Mouse (Mus musculus) heart, postnatal 10 days (tissue): ENCODE measurements around the gene Samd4. TPM values are rescaled to one million over a fixed set of nuclear protein-coding genes. Genes with fewer than 3 reads are reported as not detected.

Experiments
- DNase-seq, 2 experiments: peaks; one replicate each; pipeline ENCODE4 v3.0.0; 2021
- intact Hi-C: fragments of 180-260 bp; cut with DNase I; formaldehyde crosslinking; loops from one replicate; pipeline ENCODE4 v1.15.1; 2025
- total RNA-seq, 2 experiments: library from RNA; stranded (reverse); gene quantifications; 2 replicates each; pipeline ENCODE4 v1.2.3; 2021

Gene Samd4
- total RNA-seq, 2 experiments from 2014 or later, result 64.3 to 67.9 TPM

GRCm38 (mm10) chr14:46984542-46985125 lies 102.0 kb downstream of the Samd4 start:
- DNase-seq, result no peak
- intact Hi-C loops, result no loop called here

- no peak for DNase-seq
- intact Hi-C loops, result no loop called here
Observed at GRCm38 (mm10) chr14:46989694-46990093, 107.0 kb downstream of the Samd4 start.

- intact Hi-C loops, result no loop called here
- no peak for DNase-seq
Observed at GRCm38 (mm10) chr14:46990450-46990849, 107.8 kb downstream of the Samd4 start.

GRCm38 (mm10) chr14:46994704-46995103 lies 112.0 kb downstream of the Samd4 start:
- intact Hi-C loops, result no loop called here
- DNase-seq, result no peak

- DNase-seq, result peak; percentile 50 to 53
Observed at GRCm38 (mm10) chr14:46999321-47000025, 116.8 kb downstream of the Samd4 start.

GRCm38 (mm10) chr14:47000096-47000736 lies 117.6 kb downstream of the Samd4 start:
- intact Hi-C loops, result loop anchor here (10.0 kb wide), 1 partner anchor 255 kb away; no protein-coding TSS in a partner anchor
- peak in 1 of 2 experiments; percentile 46 for DNase-seq

More at GRCm38 (mm10) chr14:46999321-47000025, 116.8 kb downstream of the Samd4 start:
- intact Hi-C loops, result loop anchor here (2.0 to 10.0 kb wide), 2 partner anchors 115 to 255 kb away; no protein-coding TSS in a partner anchor

- intact Hi-C loops, result loop anchor here (10.0 kb wide), 1 partner anchor 254 kb away; no protein-coding TSS in a partner anchor
- no peak for DNase-seq
Observed at GRCm38 (mm10) chr14:47000786-47001761, 118.4 kb downstream of the Samd4 start.

GRCm38 (mm10) chr14:47004161-47004560 lies 121.5 kb downstream of the Samd4 start:
- DNase-seq, result peak in 1 of 2 experiments; percentile 49
- intact Hi-C loops, result loop anchor here (2.0 to 10.0 kb wide), 2 partner anchors 83 to 251 kb away; no protein-coding TSS in a partner anchor

- intact Hi-C loops, result no loop called here
- peak; percentile 49 to 65 for DNase-seq
Observed at GRCm38 (mm10) chr14:47011171-47012139, 128.8 kb downstream of the Samd4 start.

- intact Hi-C loops, result loop anchor here (5.0 kb wide), 1 partner anchor 37 kb away; no protein-coding TSS in a partner anchor
- DNase-seq, result no peak
Observed at GRCm38 (mm10) chr14:47015618-47016017, 133.0 kb downstream of the Samd4 start.

- intact Hi-C loops, result loop anchor here (5.0 kb wide), 1 partner anchor 35 kb away; no protein-coding TSS in a partner anchor
- no peak for DNase-seq
Observed at GRCm38 (mm10) chr14:47017658-47018057, 135.0 kb downstream of the Samd4 start.

- no peak for DNase-seq
- intact Hi-C loops, result no loop called here
Observed at GRCm38 (mm10) chr14:47020886-47021285, 138.2 kb downstream of the Samd4 start.

- DNase-seq, result no peak
- intact Hi-C loops, result no loop called here
Observed at GRCm38 (mm10) chr14:47023529-47023928, 140.9 kb downstream of the Samd4 start.

GRCm38 (mm10) chr14:47027431-47028118 lies 144.9 kb downstream of the Samd4 start:
- DNase-seq, result no peak
- intact Hi-C loops, result no loop called here

GRCm38 (mm10) chr14:47031542-47031941 lies 148.9 kb downstream of the Samd4 start:
- intact Hi-C loops, result no loop called here
- no peak for DNase-seq

GRCm38 (mm10) chr14:47032140-47032539 lies 149.5 kb downstream of the Samd4 start:
- intact Hi-C loops, result no loop called here
- no peak for DNase-seq

GRCm38 (mm10) chr14:47033423-47033822 lies 150.8 kb downstream of the Samd4 start:
- intact Hi-C loops, result no loop called here
- no peak for DNase-seq

- intact Hi-C loops, result no loop called here
- DNase-seq, result no peak
Observed at GRCm38 (mm10) chr14:47041699-47042098, 159.0 kb downstream of the Samd4 start.
